Mouse (Mus musculus): Measurements from ENCODE around the gene Ulk1.
A peak's percentile ranks its signal among the peaks of the same experiment; 100 is the strongest.
"Not testable (repeated sequence)": the region's sequence is repeated elsewhere in the genome, so short reads cannot be mapped to it uniquely, and the experiment has no call there.

The Ulk1 gene

GRCm38 (mm10) chr5:110809667-110810325 is at the start of gene Ulk1:
Ulk1 (minus strand) TSS chr5:110810097.
- DNase-seq (ENCODE audit: low spot score in 2 of 2): peak; percentile 100

- no peak for DNase-seq (ENCODE audit: low spot score in 2 of 2)
Measured at GRCm38 (mm10) chr5:110859013-110859650, 49.2 kb upstream of the Ulk1 start.

GRCm38 (mm10) chr5:110857091-110857490 is 47.2 kb upstream of the Ulk1 start:
- no peak for DNase-seq (ENCODE audit: low spot score in 2 of 2)

- DNase-seq (ENCODE audit: low spot score in 2 of 2): no peak
Measured at GRCm38 (mm10) chr5:110852990-110853389, 43.1 kb upstream of the Ulk1 start.

GRCm38 (mm10) chr5:110841046-110841862 is 31.4 kb upstream of the Ulk1 start:
- no peak for DNase-seq (ENCODE audit: low spot score in 2 of 2)

GRCm38 (mm10) chr5:110840465-110840864 is 30.6 kb upstream of the Ulk1 start:
- peak; percentile 55 to 77 for DNase-seq (ENCODE audit: low spot score in 2 of 2)

- peak; percentile 94 to 95 for DNase-seq (ENCODE audit: low spot score in 2 of 2)
Measured at GRCm38 (mm10) chr5:110839678-110840365, 29.9 kb upstream of the Ulk1 start, which contains the start of the genes Hscb and Chek2. Hscb (minus strand) TSS chr5:110839777. Chek2 (plus strand) TSS chr5:110839979.

GRCm38 (mm10) chr5:110839038-110839677 is 29.3 kb upstream of the Ulk1 start:
- no peak for DNase-seq (ENCODE audit: low spot score in 2 of 2)

GRCm38 (mm10) chr5:110838016-110838415 is 28.1 kb upstream of the Ulk1 start:
- DNase-seq (ENCODE audit: low spot score in 2 of 2): not testable (repeated sequence)

- peak in 1 of 2 experiments; percentile 11 for DNase-seq (ENCODE audit: low spot score in 2 of 2)
Measured at GRCm38 (mm10) chr5:110835959-110836358, 26.1 kb upstream of the Ulk1 start.

GRCm38 (mm10) chr5:110831036-110831720 is 21.3 kb upstream of the Ulk1 start:
- no peak for DNase-seq (ENCODE audit: low spot score in 2 of 2)

- no peak for DNase-seq (ENCODE audit: low spot score in 2 of 2)
Measured at GRCm38 (mm10) chr5:110827576-110827975, 17.7 kb upstream of the Ulk1 start.

- DNase-seq (ENCODE audit: low spot score in 2 of 2): no peak
Measured at GRCm38 (mm10) chr5:110826781-110827495, 17.0 kb upstream of the Ulk1 start.

GRCm38 (mm10) chr5:110824421-110824820 is 14.5 kb upstream of the Ulk1 start:
- DNase-seq (ENCODE audit: low spot score in 2 of 2): no peak

GRCm38 (mm10) chr5:110808821-110809666 is 853 bp downstream of the Ulk1 start:
- DNase-seq (ENCODE audit: low spot score in 2 of 2): peak in 1 of 2 experiments; percentile 20

- peak; percentile 91 to 94 for DNase-seq (ENCODE audit: low spot score in 2 of 2)
Measured at GRCm38 (mm10) chr5:110808061-110808631, 1.8 kb downstream of the Ulk1 start.

- no peak for DNase-seq (ENCODE audit: low spot score in 2 of 2)
Measured at GRCm38 (mm10) chr5:110807453-110807852, 2.4 kb downstream of the Ulk1 start.

GRCm38 (mm10) chr5:110806676-110807075 is 3.2 kb downstream of the Ulk1 start:
- no peak for DNase-seq (ENCODE audit: low spot score in 2 of 2)

GRCm38 (mm10) chr5:110806154-110806553 is 3.7 kb downstream of the Ulk1 start:
- no peak for DNase-seq (ENCODE audit: low spot score in 2 of 2)

All from natural killer cell, adult 2 months (primary cell).